Mouse (Mus musculus): ENCODE data around the gene Macrod2.

The Macrod2 gene

DNA sequence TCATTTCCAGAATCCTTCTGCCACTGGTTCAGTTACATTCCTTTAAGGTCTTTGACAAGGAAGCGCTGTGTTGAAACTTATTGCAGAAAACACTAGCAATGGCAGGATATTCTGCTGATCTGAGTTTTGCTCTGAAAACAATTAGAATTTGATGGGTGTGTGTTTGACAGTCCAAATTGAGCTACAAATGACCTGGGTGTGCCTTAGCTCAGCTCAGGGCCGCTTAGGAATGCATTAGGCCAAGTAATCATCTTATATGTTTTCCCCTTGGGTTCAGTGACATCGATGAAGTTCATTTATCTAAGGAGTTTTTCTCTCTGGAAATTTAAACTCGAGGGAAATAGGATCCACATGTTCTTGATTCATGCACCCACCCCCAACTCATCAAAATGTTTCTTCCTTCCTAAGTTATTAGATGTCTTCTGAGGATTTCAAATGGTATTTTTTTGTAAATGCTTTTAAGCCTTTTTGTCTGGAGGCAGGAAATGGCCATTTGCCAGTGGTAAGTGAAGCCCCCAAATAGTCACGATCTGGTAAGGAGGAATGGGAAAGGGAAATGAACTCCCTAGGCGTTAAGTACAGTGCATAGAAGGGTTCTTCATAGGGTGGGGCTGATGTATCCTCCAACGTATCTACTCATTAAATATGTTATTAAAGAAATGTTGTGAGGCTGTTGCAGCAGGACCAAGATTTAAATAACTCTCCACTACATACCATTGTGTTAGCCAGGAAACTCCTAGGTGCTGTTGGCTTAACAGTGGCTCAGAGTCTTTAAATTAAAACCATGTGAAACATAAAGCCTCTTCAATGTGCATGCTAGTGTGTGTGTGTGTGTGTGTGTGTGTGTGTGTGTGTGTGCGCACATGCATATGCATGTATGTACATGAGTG, 1430.7 kb downstream of the Macrod2 start:
- intact Hi-C loops (cut with DNase I) = no loop called here

DNA sequence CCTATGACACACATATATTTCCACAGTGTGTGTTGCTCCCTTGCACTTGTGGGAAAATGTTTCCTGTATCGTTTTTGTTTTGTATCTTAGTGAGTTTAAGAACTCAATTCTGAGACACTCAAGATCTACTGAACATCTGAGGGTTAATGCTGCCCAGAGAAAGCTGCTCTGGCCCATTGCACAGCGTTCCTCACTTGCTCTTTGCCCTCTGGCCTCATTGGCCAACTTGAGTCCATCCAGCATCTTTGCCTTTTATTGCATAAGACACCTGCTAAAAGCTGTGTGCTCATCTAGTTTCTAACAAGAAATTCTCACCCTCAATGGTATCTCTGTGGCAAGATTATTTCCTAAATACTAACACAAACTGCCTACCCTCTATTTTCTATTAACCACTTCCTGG, 1435.4 kb downstream of the Macrod2 start:
- intact Hi-C loops (cut with DNase I) = no loop called here

DNA sequence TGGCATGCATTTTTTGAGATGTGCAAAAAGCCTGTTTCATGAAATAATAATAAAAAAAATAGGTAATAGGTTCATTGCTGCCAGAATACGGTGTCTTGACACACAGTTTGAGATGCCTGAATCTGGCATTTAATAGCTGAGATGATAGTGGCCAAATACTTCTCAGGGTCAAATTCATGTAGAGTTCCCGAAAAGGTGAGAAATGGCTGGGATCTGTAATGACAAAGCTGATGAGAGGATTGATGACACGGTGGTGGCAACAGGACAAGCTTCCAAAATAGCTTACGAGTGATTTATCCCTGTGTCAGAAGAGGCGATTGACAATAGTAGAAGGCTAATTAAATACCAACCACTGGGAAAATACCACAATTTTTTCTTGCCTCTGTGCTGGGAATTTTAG, 1436.4 kb downstream of the Macrod2 start:
- intact Hi-C loops (cut with DNase I) = no loop called here

DNA sequence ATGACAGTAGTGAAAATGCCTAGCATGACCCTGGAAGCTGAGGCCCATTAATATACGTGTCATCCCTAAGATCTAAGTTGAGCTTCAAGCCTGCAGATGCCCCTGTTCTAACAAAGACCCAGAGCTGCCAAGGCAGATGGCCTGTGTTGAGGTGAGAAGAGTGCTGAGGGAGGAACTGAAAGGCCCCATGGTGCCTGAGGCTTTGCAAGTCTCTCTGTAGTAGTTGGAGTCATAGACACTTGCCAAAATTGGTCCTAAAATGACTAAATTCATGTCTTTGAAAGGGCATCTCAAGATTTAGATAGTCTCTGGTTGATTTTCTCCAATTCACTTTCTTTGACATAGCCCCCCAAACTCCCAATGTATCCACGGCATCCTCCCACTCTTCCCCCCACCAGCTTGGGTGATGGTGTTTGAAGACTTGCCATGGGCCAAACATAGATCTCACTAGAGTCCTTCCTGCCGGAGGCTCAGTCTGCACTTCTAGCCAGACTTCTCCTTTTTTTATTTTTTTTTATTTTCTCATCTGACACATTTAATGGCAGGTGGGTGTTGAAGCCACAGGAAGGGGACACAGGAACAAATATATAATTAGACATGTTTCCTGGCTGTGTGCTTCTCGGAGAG, 1439.2 kb downstream of the Macrod2 start:
- intact Hi-C loops (cut with DNase I) = no loop called here

DNA sequence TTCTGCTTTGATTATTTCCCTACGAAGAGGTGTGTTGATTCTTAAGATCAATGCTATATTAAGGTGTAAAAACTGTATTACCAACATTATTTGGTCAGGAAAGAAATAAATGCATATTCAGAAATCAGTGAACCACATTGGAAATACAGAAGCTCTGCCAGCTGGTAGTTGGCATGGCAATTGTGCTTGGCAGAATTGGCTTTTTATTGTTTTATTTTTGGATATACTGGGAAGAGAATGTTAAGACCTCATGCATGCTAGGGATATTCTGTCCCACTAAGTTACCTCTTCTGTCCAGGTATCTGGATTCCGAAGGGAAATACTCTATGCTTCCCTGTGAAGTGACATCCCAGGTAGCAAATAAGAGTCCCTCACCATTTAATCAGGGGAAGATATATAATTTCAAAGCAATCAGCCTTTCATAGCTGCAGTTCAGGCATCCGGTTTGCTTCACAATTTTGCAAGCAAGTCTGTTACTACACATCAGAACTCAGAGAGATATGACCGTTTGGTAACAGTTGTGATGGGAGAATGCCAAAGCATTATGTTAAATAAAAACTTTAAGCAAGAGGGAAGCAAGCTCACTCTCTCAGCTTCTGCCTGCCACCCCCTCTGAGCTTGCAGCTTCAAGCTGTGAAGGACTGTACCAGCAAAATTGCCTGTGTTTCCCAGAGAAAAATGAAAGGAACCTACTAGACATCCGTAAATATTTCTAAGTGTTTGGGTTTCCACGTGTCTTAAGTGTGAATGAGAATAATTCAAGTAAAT, 1449.5 kb downstream of the Macrod2 start:
- intact Hi-C loops (cut with DNase I) = no loop called here

DNA sequence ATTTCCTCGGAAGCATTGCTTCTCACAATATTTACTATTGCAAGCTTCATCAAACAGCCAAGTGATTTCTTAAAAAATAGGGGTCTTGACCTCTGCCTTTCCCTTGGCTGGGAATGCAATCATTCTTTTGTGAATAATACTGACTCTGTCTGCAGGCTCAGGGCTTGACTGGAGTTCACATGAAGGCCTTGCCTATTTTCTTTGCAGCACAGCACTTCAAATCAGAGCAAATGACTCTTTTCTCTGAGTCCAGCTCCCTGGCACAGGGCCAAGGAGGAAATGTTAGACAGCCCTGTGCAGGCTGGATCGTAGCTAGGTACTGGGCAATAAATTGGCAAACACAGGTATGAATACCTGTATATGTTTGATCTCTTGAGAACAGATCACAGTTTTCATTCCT, 1464.1 kb downstream of the Macrod2 start:
- intact Hi-C loops (cut with DNase I) = no loop called here

DNA sequence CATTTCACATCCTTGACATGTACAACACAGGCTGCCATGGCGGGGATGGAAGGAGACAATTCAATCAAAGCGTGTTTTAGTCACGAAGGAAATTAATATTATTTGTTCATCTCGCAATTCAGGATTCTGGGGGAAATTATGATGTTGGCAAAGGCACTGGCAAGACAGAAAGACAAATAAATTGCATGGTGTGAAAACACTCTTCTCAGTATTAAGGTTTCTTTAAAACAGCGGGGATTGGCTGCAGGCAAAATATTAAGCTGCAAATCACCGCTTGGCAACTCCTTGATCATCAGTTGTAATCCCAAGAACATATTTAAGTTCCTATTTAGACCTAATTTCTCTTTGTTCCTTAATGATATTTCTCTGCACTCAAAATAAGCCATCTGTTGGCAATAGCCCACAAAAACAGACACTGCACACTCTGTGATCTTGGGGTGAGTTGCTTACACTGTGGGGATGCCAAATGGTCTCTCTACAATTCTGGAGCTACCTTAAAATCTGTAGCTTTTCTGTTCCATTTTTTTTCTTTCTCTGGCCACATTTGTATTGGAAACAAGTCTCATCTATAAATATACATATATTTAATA, 1466.7 kb downstream of the Macrod2 start:
- intact Hi-C loops (cut with DNase I) = no loop called here

DNA sequence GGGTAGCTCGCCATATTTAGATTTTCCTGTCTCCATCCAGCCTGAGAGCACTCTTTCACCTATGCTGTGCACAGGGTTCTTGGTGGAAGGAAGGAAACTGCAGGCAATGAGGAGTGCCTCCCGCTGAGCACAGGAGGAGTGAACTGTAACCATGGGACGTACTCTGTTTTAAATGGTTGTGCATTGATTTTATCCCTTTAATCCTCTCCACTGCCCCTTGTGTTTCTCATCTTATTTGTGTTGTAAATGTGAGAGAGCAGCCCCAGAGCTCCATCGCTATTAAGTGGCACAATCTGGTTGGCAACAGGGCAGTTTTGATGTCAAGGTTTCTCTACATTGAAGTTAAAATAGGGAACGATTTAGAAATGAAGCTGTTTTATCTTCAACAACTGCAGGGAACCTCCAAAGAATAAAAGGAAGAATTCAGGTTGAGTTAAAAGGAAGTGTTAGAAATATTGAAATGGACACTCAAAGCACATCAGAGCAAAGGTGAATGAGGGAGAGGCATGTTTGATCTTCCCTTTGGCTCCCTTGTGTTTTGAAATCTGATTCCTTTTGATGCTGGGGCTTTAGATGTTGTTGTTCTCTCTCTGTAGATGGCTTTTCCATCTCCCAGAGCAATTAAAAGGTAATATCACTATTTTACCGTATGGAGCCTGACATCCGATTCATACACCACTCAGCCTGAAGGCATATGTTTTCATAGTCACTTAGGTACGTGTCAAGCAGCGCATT, 1467.6 kb downstream of the Macrod2 start:
- intact Hi-C loops (cut with DNase I) = no loop called here

DNA sequence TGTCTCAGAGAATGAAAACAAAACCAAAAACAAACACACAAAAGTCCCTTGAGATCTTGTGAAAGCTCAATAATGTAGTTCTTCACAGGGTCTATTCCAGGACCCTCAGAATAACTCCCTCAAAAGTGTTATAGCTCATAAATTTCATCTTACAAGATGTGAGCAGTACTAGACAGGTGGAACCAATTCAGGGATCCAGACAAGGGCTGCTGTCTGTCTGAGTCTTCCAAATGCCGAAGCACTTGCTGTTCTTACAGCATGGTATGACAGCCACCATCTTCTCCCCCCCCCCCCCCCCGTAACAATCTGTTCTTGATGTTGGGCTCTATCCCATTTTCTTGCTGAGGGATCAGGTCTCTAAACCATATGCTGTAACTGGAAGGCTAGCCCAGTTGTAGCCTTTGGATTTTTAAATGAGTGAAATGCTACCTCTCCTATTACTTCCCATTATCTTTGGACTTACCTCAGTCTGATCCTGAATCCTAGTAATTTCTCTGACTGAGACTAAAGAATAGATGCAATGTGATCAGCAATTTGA, 1468.6 kb downstream of the Macrod2 start:
- intact Hi-C loops (cut with DNase I) = no loop called here

DNA sequence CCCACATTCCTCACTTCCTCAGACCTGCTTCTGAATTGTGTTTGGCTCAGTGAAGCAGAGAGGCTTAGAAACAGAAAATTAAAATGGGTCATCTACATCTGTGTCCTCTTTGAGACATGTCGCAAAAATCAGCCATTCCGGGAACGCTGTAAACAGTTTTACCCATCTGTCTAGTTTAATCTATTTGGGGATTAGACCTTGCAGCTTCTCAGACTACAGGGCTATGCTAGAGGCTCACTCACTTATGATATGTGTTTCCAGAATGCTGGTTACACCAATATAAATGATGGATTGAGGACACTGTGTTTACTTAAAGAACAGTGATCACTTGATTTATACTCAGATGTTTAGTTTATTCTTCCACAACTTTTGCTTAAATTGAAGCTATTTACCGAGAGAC, 1475.8 kb downstream of the Macrod2 start:
- intact Hi-C loops (cut with DNase I) = no loop called here

DNA sequence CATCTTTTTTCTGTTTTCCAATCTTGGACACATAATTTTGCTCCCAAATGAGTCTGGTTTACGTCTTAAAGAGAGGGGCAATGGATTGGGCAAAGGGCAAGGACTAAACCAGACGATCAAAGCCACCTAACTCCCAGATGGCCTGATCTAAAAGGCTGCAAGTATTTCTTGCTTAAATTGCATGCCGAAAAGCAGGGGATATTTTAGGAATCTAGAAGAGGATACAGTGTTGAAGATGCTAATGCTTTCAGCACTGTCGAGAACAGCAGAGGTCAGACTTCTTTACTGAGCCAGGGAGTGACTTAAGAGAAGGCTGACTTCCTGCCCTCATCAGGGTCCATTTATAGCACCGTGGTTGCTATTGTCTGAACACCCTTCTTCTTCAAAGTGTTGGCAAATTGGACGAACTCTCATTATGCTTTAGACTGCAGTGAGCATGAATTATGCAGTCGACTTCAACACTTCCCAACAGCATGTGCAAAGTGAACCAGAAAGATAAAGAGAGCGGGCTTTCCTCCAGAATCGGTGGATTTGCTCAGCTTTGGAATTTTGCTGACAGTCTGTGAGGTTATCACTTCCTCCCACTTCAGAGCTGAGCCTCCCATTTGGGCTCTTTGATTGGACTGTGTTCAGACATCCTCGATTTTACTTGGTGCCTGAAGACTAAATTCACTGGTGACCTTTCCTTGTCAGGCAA, 1481.2 kb downstream of the Macrod2 start:
- intact Hi-C loops (cut with DNase I) = no loop called here

DNA sequence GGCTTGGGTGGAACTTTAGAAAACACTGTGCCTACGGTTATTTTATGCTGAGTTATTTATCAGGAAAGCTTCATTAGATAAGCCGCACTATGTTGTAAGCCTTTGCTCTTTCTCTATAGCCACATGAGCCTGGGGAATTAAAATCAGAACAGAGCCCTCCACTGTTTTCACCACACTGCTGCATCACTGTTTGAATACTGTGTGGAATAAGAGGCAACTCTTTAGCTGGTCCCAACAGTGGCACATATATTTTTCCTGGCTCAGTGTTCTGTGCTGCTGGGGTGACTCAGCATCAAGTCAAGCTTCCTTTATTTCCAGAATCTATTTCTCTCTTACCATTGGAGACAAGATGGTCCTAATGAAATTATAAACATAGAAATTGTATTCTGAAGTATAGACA, 1481.8 kb downstream of the Macrod2 start:
- intact Hi-C loops (cut with DNase I) = no loop called here

DNA sequence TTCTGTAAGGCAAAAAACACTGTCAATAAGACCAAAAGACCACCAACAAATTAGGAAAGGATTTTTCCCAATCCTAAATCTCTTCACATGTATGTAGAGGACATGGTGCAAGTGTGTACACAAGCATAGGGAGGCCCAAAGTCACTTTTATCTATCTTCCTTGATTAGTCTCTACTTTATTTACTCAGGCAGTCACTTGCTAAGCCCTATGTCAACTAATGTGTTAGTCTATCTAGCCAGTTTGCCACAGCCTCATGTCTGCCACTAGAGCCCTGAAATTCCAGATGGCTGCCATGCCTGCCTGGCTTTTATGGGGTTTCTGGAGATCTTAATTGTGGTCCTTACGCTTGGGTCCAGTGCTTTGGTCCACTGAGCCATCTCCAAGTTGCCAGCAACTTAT, 1483.4 kb downstream of the Macrod2 start:
- intact Hi-C loops (cut with DNase I) = no loop called here

DNA sequence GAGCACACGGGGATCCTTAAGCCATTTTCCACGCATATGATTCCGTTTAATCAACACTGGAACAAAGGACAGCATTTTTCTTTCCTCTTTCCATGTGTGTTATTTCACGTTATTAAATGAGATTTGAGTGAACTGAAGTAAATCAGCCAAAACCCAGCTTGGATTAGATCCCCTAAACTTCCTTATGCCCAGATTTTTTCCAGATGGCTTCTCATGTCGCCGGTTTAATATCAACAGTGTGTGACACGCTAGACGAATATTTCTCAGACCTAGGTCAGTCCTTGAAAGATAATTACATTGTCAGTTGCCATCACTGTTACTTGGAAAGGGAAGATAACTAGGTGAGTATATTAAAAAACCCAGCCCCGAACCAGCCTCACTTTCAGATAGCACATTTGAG, 1484.6 kb downstream of the Macrod2 start:
- intact Hi-C loops (cut with DNase I) = no loop called here

DNA sequence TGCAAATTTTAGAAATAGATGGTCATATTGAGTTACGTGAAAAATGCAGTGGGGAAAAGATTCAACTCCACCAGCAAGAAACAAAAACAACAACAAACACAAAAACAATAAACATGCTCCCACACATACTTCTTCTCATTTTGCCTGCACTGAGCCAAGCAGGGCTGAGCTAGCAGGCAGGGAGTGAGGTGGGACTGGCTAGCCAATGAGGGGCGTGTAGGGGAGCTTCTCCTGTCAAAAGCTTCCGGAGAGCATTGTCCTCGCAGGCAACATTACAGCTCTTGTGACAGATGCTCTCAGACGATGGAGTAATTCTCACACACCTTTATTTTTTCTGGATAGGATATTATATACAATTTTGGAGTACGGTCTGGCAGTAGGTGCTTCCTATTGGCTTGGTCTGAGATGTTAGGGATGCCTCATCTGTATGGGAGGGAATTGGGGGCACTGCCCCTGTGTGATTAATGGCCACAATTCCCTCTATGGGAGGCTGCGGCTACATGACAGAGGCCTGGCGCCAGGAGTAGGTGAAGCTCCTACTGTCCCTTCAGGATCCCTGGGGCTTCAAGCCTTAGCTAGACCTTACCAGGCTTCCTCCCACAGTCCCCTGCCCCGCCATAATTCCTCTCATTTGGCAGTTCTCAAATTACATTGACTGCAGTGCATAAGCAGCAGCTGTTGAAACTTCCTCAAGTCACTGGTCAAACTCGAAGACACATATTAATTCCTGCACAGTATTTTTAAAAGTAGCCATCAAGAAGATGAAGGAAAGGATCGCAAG, 1491.8 kb downstream of the Macrod2 start:
- intact Hi-C loops (cut with DNase I) = no loop called here

DNA sequence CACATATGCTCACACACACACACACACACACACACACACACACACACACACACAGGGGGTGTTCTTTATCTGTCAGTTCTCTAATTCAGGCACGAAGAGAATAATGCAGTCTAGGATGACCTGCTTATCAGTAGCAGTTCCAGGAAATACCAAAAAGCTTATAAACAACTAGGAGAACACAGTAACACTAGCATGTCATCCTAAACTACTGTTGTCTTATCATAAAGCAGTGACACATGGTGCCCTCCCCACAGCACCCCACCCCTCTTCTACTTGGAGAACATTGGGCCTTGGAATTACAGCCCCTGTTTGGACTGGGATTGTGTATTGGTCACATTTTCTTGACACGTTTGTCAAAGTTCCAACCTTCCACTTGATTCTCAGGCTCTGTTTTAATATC, 1494.4 kb downstream of the Macrod2 start:
- intact Hi-C loops (cut with DNase I) = no loop called here

DNA sequence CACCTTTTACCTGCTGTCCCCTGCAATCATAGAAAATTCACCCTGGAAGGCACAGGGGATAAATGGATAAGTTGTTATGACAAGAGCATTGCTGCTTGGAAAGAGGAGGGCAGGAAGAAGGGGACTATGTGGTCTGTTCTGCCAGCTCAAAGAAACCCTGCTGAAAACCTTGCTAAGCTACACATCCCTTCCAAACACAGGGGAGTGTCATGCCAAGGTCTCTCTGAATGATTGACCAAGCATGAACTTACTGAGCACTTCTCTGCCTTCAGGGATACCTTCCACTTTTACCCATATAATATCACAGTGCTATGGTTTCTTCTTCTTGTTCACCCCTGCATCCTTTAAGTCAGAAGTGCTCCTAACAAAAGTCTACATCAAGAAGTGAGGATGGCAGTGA, 1502.8 kb downstream of the Macrod2 start:
- intact Hi-C loops (cut with DNase I) = no loop called here

DNA sequence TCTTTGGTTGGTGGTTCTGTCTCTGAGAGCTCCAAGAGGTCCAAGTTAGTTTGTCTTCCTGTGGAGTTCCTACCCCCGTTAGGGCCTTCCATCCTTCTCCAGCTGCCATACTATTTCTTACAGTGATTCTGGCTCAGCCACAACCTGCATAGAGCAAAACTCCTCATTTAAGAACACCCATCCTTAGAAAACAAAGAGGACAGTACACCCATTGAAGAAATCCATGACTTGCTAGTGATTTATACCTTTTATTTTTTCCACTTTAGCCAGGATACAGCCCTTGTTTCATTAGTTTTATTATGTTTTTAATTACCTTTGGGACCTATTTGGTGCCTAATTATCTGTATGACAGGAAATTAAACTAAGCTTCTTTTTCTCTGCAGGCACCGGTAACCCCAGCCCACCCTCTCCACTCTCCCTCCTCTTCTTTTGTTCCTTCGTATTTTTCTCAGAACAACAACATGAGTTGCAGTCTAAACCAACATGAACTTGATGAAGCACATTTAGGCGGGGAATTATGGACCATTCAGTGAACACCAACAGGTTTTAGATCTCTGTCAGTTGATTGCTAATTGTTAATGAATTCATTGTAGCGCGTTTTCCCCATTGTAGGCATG, 1516.8 kb downstream of the Macrod2 start:
- intact Hi-C loops (cut with DNase I) = no loop called here

DNA sequence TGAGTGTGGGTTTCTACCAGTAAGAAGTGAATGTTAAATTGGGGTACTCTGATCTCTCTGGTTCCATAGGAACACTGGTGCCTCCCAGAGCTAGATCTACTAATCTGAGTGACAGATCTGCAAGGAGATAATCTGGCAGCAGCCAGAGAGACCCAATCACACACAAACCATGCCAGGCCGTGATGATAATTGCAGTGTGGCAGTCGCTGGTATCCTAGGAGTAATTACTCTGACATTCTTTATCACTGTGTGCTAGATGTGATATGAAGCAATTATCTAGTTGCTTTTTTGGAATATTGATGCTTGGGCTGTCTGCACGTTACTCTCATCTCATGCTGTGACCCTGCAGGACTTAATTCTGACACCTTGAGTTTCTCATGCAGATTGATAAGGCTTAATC, 1518.4 kb downstream of the Macrod2 start:
- intact Hi-C loops (cut with DNase I) = no loop called here

All from adrenal gland (tissue).